Mouse (Mus musculus): ENCODE results near the gene Ezh2. TPM values are rescaled to one million over a fixed set of nuclear protein-coding genes. Genes with fewer than 3 reads are reported as not detected.
"Not testable (repeated sequence)": the region's sequence is repeated elsewhere in the genome, so short reads cannot be mapped to it uniquely, and the experiment has no call there.

The Ezh2 gene
- 36.6 and 38.2 TPM in 2 replicates for total RNA-seq (2021)
- long read RNA-seq, experiment 1, transcript Ezh2-201 (20 exons, 2,787 nt): major isoform, 6 of 18 reads
- long read RNA-seq, experiment 1, partial matches to known transcripts: 2 of 18 reads
- long read RNA-seq, experiment 1, other reads (novel, unspliced or antisense): 10 of 18 reads
- long read RNA-seq, experiment 2, partial matches to known transcripts: 3 of 18 reads
- long read RNA-seq, experiment 2, other reads (novel, unspliced or antisense): 12 of 18 reads

GRCm38 (mm10) chr6:47594926-47595623 lies at the start of gene Ezh2:
Ezh2 (minus strand) TSS chr6:47595341.
- peak; percentile 99 for DNase-seq

- no peak for DNase-seq
These were observed 41.5 kb upstream of the Ezh2 start for GRCm38 (mm10) chr6:47636527-47637076.

- no peak for DNase-seq
These were observed 40.9 kb upstream of the Ezh2 start for GRCm38 (mm10) chr6:47635995-47636526.

GRCm38 (mm10) chr6:47635207-47635994 lies 40.3 kb upstream of the Ezh2 start:
- DNase-seq: no peak

- peak; percentile 6 for DNase-seq
These were observed 38.3 kb upstream of the Ezh2 start for GRCm38 (mm10) chr6:47633467-47633866.

- DNase-seq: not testable (repeated sequence)
These were observed 34.9 kb upstream of the Ezh2 start for GRCm38 (mm10) chr6:47630061-47630460.

- DNase-seq: no peak
These were observed 32.8 kb upstream of the Ezh2 start for GRCm38 (mm10) chr6:47627978-47628377.

- DNase-seq: not testable (repeated sequence)
These were observed 31.8 kb upstream of the Ezh2 start for GRCm38 (mm10) chr6:47626976-47627375.

- no peak for DNase-seq
These were observed 25.9 kb upstream of the Ezh2 start for GRCm38 (mm10) chr6:47621039-47621438.

GRCm38 (mm10) chr6:47608306-47608705 lies 13.2 kb upstream of the Ezh2 start:
- DNase-seq: not testable (repeated sequence)

GRCm38 (mm10) chr6:47601931-47602330 lies 6.8 kb upstream of the Ezh2 start:
- no peak for DNase-seq

- DNase-seq: peak; percentile 7
These were observed 555 bp upstream of the Ezh2 start for GRCm38 (mm10) chr6:47595696-47596095.

GRCm38 (mm10) chr6:47594141-47594835 lies 853 bp downstream of the Ezh2 start:
- DNase-seq: peak; percentile 86

GRCm38 (mm10) chr6:47593590-47593989 lies 1.6 kb downstream of the Ezh2 start:
- no peak for DNase-seq

GRCm38 (mm10) chr6:47587332-47587731 lies 7.8 kb downstream of the Ezh2 start:
- DNase-seq: not testable (repeated sequence)

- DNase-seq: no peak
These were observed 22.3 kb downstream of the Ezh2 start for GRCm38 (mm10) chr6:47572887-47573286.

GRCm38 (mm10) chr6:47565326-47566035 lies 29.7 kb downstream of the Ezh2 start:
- DNase-seq: peak; percentile 4

GRCm38 (mm10) chr6:47561426-47561825 lies 33.7 kb downstream of the Ezh2 start:
- peak; percentile 4 for DNase-seq

- no peak for DNase-seq
These were observed 34.3 kb downstream of the Ezh2 start for GRCm38 (mm10) chr6:47560846-47561245.

- no peak for DNase-seq
These were observed 34.7 kb downstream of the Ezh2 start for GRCm38 (mm10) chr6:47560407-47560806.

- DNase-seq: no peak
These were observed 35.9 kb downstream of the Ezh2 start for GRCm38 (mm10) chr6:47559287-47559686.
